15 mouse cellular contexts compared by ENCODE assay signal in genomic region chr17:28709552-28710290, GRCm38 (mm10). TPM values are rescaled to one million over a fixed set of nuclear protein-coding genes. Genes with fewer than 3 reads are reported as not detected.
A peak's percentile ranks its signal among the peaks of the same experiment; 100 is the strongest.
DNase-seq lines count a peak whose midpoint lies in the region; ATAC-seq lines count a peak whose summit lies in the region.
"Had no signal": no experiment of that assay in that cellular context is flagged by ENCODE, and none has a peak within 500 bp of the region (broad histone marks: within the 10 kb centered on the region; RNA-seq: fewer than 3 reads in every experiment).

No protein-coding gene starts in this region.

- peaks cover 4% of the 10 kb centered on the region for H3K36me3 ChIP-seq in embryonic facial prominence, embryonic 11.5 days (replicated peaks; ENCODE audit: control insufficient read depth, insufficient read depth, low read depth, low read length)
- peaks cover 28% of the 10 kb centered on the region for H3K36me3 ChIP-seq in embryonic facial prominence, embryonic 10.5 days (replicated peaks)
- H3K36me3 ChIP-seq in lung, embryonic 15.5 days, result peaks cover 13% of the 10 kb centered on the region
- H3K36me3 ChIP-seq in liver, embryonic 12.5 days, result peaks cover 27% of the 10 kb centered on the region
- peaks cover 9% of the 10 kb centered on the region; the same call in 1 of the 2 replicates for H3K36me3 ChIP-seq in stomach, embryonic 14.5 days (ENCODE audit: control insufficient read depth, insufficient read depth, low read length)

- H3K9ac ChIP-seq in embryonic facial prominence, embryonic 11.5 days (replicated peaks; ENCODE audit: low read length), result peak overlapping the region; percentile 18; the same call in 1 of the 2 replicates
- H3K9ac ChIP-seq in lung, embryonic 15.5 days, result no peak overlapping the region
- no peak overlapping the region for H3K9ac ChIP-seq in liver, embryonic 12.5 days
- H3K9ac ChIP-seq in stomach, embryonic 14.5 days (replicated peaks; ENCODE audit: low read depth, low read length), result no peak overlapping the region
- H3K9ac ChIP-seq: hindbrain, embryonic 14.5 days had no signal

- H3K27me3 ChIP-seq in embryonic facial prominence, embryonic 11.5 days (ENCODE audit: control insufficient read depth, insufficient read depth, low read length), result no peaks in the 10 kb centered on the region
- H3K27me3 ChIP-seq in embryonic facial prominence, embryonic 10.5 days (replicated peaks; ENCODE audit: low read depth, poor library complexity, severe bottlenecking), result no peaks in the 10 kb centered on the region
- H3K27me3 ChIP-seq in lung, embryonic 15.5 days, result no peaks in the 10 kb centered on the region
- H3K27me3 ChIP-seq in liver, embryonic 12.5 days (replicated peaks), result no peaks in the 10 kb centered on the region
- H3K27me3 ChIP-seq in stomach, embryonic 14.5 days (ENCODE audit: control insufficient read depth, insufficient read depth, low read length), result no peaks in the 10 kb centered on the region

- no peak for ATAC-seq in embryonic facial prominence, embryonic 11.5 days (replicated peaks; ENCODE audit: insufficient number of reproducible peaks, low FRiP score, low TSS enrichment, low read depth)
- 0 out of 2 replicates have a peak, but pooled peaks have one; percentile 27 for ATAC-seq in lung, embryonic 15.5 days (ENCODE audit: borderline replicate concordance, extremely low read depth, low FRiP score, low TSS enrichment)
- ATAC-seq in liver, embryonic 12.5 days, result no peak
- no peak for ATAC-seq in stomach, embryonic 14.5 days (ENCODE audit: insufficient number of reproducible peaks, insufficient read depth, low FRiP score, low read depth)

- no peak overlapping the region for H3K4me2 ChIP-seq in embryonic facial prominence, embryonic 11.5 days (ENCODE audit: low read depth, low read length)
- H3K4me2 ChIP-seq in lung, embryonic 15.5 days, result no peak overlapping the region
- peak overlapping the region; percentile 5; the same call in 1 of the 2 replicates for H3K4me2 ChIP-seq in liver, embryonic 12.5 days
- no peak overlapping the region for H3K4me2 ChIP-seq in stomach, embryonic 14.5 days (replicated peaks; ENCODE audit: low read depth, low read length)
- H3K4me2 ChIP-seq: hindbrain, embryonic 14.5 days had no signal

- no peak overlapping the region for H3K27ac ChIP-seq in embryonic facial prominence, embryonic 11.5 days (replicated peaks; ENCODE audit: low read depth, low read length)
- H3K27ac ChIP-seq in embryonic facial prominence, embryonic 10.5 days (replicated peaks), result no peak overlapping the region
- no peak overlapping the region for H3K27ac ChIP-seq in lung, embryonic 15.5 days
- peak overlapping the region; percentile 38; the same call in 1 of the 2 replicates for H3K27ac ChIP-seq in liver, embryonic 12.5 days
- H3K27ac ChIP-seq in stomach, embryonic 14.5 days (ENCODE audit: low read length), result peak overlapping the region; percentile 23; the same call in 1 of the 2 replicates
- H3K27ac ChIP-seq: hindbrain, embryonic 14.5 days had no signal

- WGBS in embryonic facial prominence, embryonic 11.5 days, result 90% methylated on average over 8 of the region's 8 CpGs
- WGBS in embryonic facial prominence, embryonic 10.5 days, result 93% methylated on average over 8 of the region's 8 CpGs
- 81% methylated on average over 8 of the region's 8 CpGs for WGBS in lung, embryonic 15.5 days
- 61% methylated on average over 8 of the region's 8 CpGs for WGBS in liver, embryonic 12.5 days (ENCODE audit: insufficient replicate concordance)
- WGBS in stomach, embryonic 14.5 days, result 60% methylated on average over 8 of the region's 8 CpGs

- no peaks in the 10 kb centered on the region for H3K4me1 ChIP-seq in embryonic facial prominence, embryonic 11.5 days (ENCODE audit: control insufficient read depth, insufficient read depth, low read length)
- H3K4me1 ChIP-seq in embryonic facial prominence, embryonic 10.5 days, result peaks cover 19% of the 10 kb centered on the region
- H3K4me1 ChIP-seq in lung, embryonic 15.5 days, result peaks cover 27% of the 10 kb centered on the region
- H3K4me1 ChIP-seq in liver, embryonic 12.5 days, result peaks cover 67% of the 10 kb centered on the region
- peaks cover 10% of the 10 kb centered on the region for H3K4me1 ChIP-seq in stomach, embryonic 14.5 days (ENCODE audit: control insufficient read depth, insufficient read depth, low read length)

- H3K9me3 ChIP-seq in embryonic facial prominence, embryonic 11.5 days (replicated peaks; ENCODE audit: control insufficient read depth, low read length), result no peaks in the 10 kb centered on the region
- H3K9me3 ChIP-seq in embryonic facial prominence, embryonic 10.5 days, result no peaks in the 10 kb centered on the region
- no peaks in the 10 kb centered on the region for H3K9me3 ChIP-seq in lung, embryonic 15.5 days
- H3K9me3 ChIP-seq in liver, embryonic 12.5 days (replicated peaks), result no peaks in the 10 kb centered on the region
- no peaks in the 10 kb centered on the region for H3K9me3 ChIP-seq in stomach, embryonic 14.5 days (ENCODE audit: control insufficient read depth, low read depth, low read length)

- H3K4me3 ChIP-seq in embryonic facial prominence, embryonic 11.5 days (ENCODE audit: low read depth, low read length), result no peak overlapping the region
- H3K4me3 ChIP-seq in embryonic facial prominence, embryonic 10.5 days, result no peak overlapping the region
- H3K4me3 ChIP-seq in lung, embryonic 15.5 days, result no peak overlapping the region
- H3K4me3 ChIP-seq in liver, embryonic 12.5 days, result no peak overlapping the region
- H3K4me3 ChIP-seq in stomach, embryonic 14.5 days (ENCODE audit: low read depth, low read length), result no peak overlapping the region

- no peak for DNase-seq in embryonic facial prominence, embryonic 11.5 days (ENCODE audit: low spot score)
- DNase-seq in embryonic facial prominence, embryonic 10.5 days (ENCODE audit: low spot score), result no peak
- no peak for DNase-seq in lung, postnatal 10 days
- no peak for DNase-seq in urinary bladder, postnatal 10 days (ENCODE audit: low spot score)
- DNase-seq in ovary, postnatal 36 days (ENCODE audit: low spot score), result no peak
- DNase-seq: adrenal gland, postnatal 10 days; cerebellum, adult 9-10 months; gastrocnemius, postnatal 25 days; lung, adult 2 months; right cerebral cortex, postnatal 14 days; thymus, postnatal 14 days had no signal

RNA-seq across cellular contexts. Expression of gene AC170998.1, which starts 16.2 kb away (rescaled TPM):
- polyA plus RNA-seq in embryonic facial prominence, embryonic 11.5 days (2014; fragmentation: Nextera tagmentation; extraction: Ambion mirVana), result 0.62 and 1.5 TPM in 2 replicates
- polyA plus RNA-seq in embryonic facial prominence, embryonic 10.5 days (2016; fragmentation: Nextera tagmentation; extraction: Ambion mirVana), result 3.3 and 3.6 TPM in 2 replicates
- polyA plus RNA-seq in lung, embryonic 15.5 days (2015; fragmentation: Nextera tagmentation; extraction: Ambion mirVana), result 2.5 and 3.0 TPM in 2 replicates
- 2.5 and 3.1 TPM in 2 replicates for polyA plus RNA-seq in liver, embryonic 12.5 days (2016; fragmentation: Nextera tagmentation; extraction: Ambion mirVana)
- 4.2 and 5.4 TPM in 2 replicates for polyA plus RNA-seq in stomach, embryonic 14.5 days (2014; fragmentation: Nextera tagmentation; extraction: Ambion mirVana)

RNA-seq across cellular contexts. Expression of gene Mapk14, which starts 18.6 kb away (rescaled TPM):
- polyA plus RNA-seq in embryonic facial prominence, embryonic 11.5 days (2014; fragmentation: Nextera tagmentation; extraction: Ambion mirVana), result 53.0 and 53.7 TPM in 2 replicates
- 48.1 and 50.7 TPM in 2 replicates for polyA plus RNA-seq in embryonic facial prominence, embryonic 10.5 days (2016; fragmentation: Nextera tagmentation; extraction: Ambion mirVana)
- polyA plus RNA-seq in lung, embryonic 15.5 days (2015; fragmentation: Nextera tagmentation; extraction: Ambion mirVana), result 53.3 and 55.6 TPM in 2 replicates
- polyA plus RNA-seq in liver, embryonic 12.5 days (2016; fragmentation: Nextera tagmentation; extraction: Ambion mirVana), result 53.4 and 55.7 TPM in 2 replicates
- 51.9 and 53.4 TPM in 2 replicates for polyA plus RNA-seq in stomach, embryonic 14.5 days (2014; fragmentation: Nextera tagmentation; extraction: Ambion mirVana)

RNA-seq across cellular contexts. Expression of gene Slc26a8, which starts 19.7 kb away (rescaled TPM):
- 0.36 and 0.55 TPM in 2 replicates for polyA plus RNA-seq in embryonic facial prominence, embryonic 11.5 days (2014; fragmentation: Nextera tagmentation; extraction: Ambion mirVana)
- polyA plus RNA-seq in embryonic facial prominence, embryonic 10.5 days (2016; fragmentation: Nextera tagmentation; extraction: Ambion mirVana), result 0.21 and 0.77 TPM in 2 replicates
- 0.47 and 0.58 TPM in 2 replicates for polyA plus RNA-seq in lung, embryonic 15.5 days (2015; fragmentation: Nextera tagmentation; extraction: Ambion mirVana)
- polyA plus RNA-seq in liver, embryonic 12.5 days (2016; fragmentation: Nextera tagmentation; extraction: Ambion mirVana), result 0.41 and 0.48 TPM in 2 replicates
- polyA plus RNA-seq in stomach, embryonic 14.5 days (2014; fragmentation: Nextera tagmentation; extraction: Ambion mirVana), result 0.94 and 1.9 TPM in 2 replicates

RNA-seq across cellular contexts. Expression of gene Mapk13, which starts 59.4 kb away (rescaled TPM):
- 10.3 and 11.5 TPM in 2 replicates for polyA plus RNA-seq in embryonic facial prominence, embryonic 11.5 days (2014; fragmentation: Nextera tagmentation; extraction: Ambion mirVana)
- polyA plus RNA-seq in embryonic facial prominence, embryonic 10.5 days (2016; fragmentation: Nextera tagmentation; extraction: Ambion mirVana), result 16.5 and 19.4 TPM in 2 replicates
- 75.2 and 76.2 TPM in 2 replicates for polyA plus RNA-seq in lung, embryonic 15.5 days (2015; fragmentation: Nextera tagmentation; extraction: Ambion mirVana)
- 2.3 and 2.5 TPM in 2 replicates for polyA plus RNA-seq in liver, embryonic 12.5 days (2016; fragmentation: Nextera tagmentation; extraction: Ambion mirVana)
- polyA plus RNA-seq in stomach, embryonic 14.5 days (2014; fragmentation: Nextera tagmentation; extraction: Ambion mirVana), result 77.5 and 78.3 TPM in 2 replicates

Comparison
In these comparisons a context has a peak if more than half of its experiments do, and no peak if none do; other contexts are left out.
1. H3K27ac ChIP-seq: peak in liver, embryonic 12.5 days (single experiment) and stomach, embryonic 14.5 days (single experiment); none in embryonic facial prominence, embryonic 11.5 days (single experiment), embryonic facial prominence, embryonic 10.5 days (single experiment) and lung, embryonic 15.5 days (single experiment).